Mouse (Mus musculus) mouse trophoblast stem cell (cell line): Measurements from ENCODE around the gene Castor1.
"Not testable (repeated sequence)": the region's sequence is repeated elsewhere in the genome, so short reads cannot be mapped to it uniquely, and the experiment has no call there.

Experiments
- in situ Hi-C, 2 experiments: fragments of 300-500 bp; cut with MseI, MboI; formaldehyde crosslinking; loops; 2 replicates in 1 of 2; 3 replicates in 1 of 2; pipeline ENCODE4 v1.15.1; 2025

Gene Castor1

GRCm38 (mm10) chr11:4217914-4218629 is at the start of gene Castor1:
Castor1 (plus strand) TSS chr11:4218225.
- in situ Hi-C loops, result loop anchor here in 1 of 2 experiments (5.0 kb wide), 1 partner anchor 86 kb away; no protein-coding TSS in a partner anchor

DNA sequence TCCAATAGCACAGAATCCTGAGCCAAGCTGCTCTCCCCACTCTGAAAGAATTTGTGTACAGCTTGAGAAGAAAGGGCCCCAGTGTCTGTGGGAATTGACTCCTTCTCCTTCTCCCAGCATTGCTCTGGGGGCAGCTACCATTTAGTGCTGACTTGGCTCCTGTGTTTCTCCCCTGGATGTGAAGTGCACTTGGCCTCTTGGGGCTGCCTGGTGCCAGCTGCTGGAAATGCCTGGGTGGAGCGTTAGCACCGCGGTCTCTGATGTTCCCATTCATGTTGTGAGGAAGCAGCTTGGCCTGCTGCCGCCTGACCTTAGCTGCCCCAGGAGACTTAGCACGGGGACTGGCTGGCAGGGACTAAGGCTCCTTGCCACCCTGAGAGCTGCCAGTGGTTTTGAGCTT is 43.4 kb upstream of the Castor1 start:
- in situ Hi-C loops, result no loop called here

DNA sequence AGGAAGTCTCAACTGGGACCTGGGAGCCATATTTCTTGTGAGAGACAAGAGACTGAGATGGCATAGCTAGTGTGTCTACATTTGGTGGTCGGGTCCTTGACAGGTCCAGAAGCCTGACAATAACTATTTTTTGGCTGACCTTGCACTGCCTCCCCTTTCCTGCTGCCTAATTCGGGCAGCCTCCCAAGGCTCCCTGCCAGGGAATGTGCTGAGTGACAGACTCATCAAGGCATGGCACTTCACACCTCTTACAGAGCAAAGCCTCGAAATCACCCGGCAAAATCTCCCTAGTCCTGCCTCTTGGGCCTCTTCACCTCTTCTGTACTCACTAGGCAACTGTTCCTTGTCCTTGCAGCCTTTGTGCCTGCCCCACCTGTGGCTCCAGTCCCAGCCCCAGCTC is 40.3 kb upstream of the Castor1 start:
- in situ Hi-C loops, result no loop called here

GRCm38 (mm10) chr11:4182061-4182460 is 36.0 kb upstream of the Castor1 start:
- in situ Hi-C loops, result no loop called here

DNA sequence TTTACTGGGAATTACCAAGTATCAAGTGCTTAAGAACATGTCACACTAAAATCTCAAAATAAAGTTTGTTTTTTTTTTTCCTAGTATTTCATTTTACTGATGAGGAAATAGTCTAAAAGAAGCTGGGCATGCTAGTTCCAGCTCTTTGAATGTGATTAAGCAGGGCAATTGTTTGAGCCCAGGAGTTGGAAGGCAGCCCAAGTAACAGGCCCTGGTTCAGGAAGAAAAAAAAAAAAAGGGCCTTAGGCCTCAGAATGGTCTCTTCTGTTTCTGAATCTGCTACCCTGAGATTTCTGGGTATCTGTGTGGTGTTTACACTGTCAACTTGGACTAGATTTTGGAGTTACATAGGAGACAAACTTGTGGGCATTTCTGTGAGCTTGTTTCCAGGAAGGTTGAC is 34.5 kb upstream of the Castor1 start:
- in situ Hi-C loops, result no loop called here

DNA sequence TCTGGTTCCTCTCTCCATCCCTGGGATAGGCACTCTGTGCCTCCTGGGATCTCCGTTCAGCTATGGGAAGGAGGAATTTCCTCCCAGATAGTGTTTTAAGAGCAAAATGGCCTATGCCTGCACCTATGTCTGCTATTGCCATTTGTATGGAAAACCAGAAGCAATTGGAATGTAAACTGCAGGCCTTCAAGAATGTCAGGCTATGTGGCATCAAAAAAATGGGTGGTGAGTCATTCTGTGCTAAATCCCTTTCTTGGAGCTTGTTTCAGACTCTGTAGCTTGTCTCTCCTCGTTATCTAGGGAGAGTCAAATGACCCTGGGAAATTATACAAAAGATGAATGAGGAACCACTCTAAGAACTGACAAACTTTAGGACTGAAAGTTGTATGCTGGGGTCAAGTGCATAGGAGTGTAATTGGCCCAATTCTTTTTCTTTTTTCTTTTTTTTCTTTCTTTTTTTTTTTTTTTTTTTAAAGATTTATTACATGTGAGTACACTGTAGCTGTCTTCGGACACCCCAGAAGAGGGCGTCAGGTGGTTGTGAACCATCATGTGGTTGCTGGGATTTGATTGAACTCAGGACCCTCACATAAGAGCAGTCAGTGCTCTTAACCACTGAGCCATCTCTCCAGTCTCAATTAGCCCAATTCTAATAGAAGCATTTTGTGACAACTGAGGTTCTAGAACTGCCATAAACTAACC is 33.6 kb upstream of the Castor1 start:
- in situ Hi-C loops, result no loop called here

DNA sequence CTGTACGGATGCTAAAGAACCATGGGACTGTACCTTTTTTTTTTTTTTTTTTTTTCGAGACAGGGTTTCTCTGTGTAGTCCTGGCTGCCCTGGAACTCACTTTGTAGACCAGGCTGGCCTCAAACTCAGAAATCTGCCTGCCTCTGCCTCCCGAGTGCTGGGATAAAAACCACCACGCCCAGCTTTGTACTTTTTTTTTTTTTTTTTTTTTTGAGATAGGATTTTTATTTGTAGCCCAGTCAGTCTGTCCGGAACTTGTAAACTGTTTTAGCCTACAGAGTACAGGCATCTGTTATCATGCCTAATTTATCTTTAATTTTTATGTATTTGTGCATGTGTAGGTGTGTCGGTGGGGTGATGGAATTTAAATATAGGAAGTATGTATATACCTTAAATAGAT is 32.5 kb upstream of the Castor1 start:
- in situ Hi-C loops, result not testable (repeated sequence)

- in situ Hi-C loops, result no loop called here
These were observed 31.3 kb upstream of the Castor1 start, which contains the start of gene Tbc1d10a for GRCm38 (mm10) chr11:4186486-4187317. Tbc1d10a (plus strand) TSS chr11:4186789.

DNA sequence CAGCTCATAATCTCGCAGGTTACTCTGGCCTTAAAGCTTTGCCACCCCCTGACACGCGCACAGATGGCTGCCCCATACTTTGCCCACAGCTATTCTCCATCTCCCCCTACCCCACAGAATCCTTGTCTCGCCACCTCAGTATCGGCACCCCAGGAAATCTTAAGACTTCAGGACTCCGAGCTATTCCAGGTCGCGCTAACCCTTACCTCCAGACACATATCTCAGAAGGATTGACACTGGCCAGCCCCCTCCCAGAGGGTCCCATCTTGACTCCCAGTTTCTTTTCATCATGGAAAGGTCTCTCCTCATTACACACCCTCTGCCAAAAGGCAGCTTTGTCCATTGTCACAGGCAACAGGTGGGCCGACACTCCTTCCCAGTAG is 30.7 kb upstream of the Castor1 start:
- in situ Hi-C loops, result no loop called here

DNA sequence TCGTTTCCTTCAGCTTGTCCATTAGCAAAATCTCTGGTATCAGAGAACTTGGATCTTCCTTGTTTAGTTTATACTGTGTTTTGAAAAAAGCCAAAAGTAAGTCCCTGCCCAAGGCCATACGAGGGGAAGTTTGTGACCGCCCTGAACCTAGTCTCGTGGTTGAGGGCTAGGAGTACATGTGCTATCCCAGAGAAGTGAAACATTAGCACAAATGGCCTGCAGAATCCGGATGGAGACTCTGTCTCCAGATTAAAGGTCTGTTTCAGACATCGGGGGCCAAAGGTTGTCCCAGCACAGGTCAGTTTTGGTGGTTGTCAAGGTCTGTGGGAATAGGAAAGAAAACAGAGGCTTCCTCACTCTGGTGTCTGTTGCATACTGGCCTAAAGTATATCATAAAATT is 28.8 kb upstream of the Castor1 start:
- in situ Hi-C loops, result no loop called here

GRCm38 (mm10) chr11:4190677-4191076 is 27.3 kb upstream of the Castor1 start:
- in situ Hi-C loops, result no loop called here

DNA sequence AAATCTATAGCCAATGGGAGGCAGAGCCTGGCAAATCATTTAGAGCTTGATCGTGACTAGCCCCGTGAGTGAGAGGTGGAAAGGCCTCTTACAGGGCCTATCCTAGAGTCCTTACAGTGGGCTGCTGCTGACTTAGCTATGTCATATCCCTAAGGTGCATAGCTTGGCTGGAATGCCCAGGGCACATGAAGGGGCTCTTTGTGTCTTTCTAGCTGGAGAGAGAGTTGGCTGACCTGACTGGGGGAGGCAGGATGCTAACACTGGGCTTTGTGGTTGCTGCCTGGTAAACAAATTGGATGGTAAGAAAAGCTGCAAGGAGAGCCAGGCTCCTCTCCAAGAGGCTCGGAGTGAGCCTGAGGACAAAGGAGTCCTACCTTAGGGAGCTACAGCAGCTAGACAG is 25.3 kb upstream of the Castor1 start:
- in situ Hi-C loops, result no loop called here

- in situ Hi-C loops, result no loop called here
These were observed 24.6 kb upstream of the Castor1 start for GRCm38 (mm10) chr11:4193420-4193819.

DNA sequence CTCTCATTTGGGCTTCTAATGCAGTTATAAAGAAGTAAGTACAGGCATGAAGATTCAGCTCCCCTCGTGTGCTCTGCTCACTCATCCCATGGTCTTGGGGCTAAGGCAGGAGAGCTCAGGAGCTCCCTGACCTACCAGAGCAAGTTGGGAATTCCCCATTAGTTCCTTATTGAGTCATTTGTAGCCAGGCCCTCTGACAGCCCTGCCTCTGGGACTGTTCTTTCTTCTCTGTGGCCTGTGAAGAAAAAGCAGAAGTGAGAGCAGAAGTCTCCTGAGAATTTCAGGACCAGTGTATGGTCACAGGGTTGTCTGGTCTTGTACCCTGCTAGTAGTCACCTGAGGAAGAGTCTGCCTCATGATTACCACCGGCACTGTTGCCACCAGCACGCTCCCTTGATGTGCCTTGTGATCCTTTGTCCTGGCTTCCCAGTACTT is 22.4 kb upstream of the Castor1 start:
- in situ Hi-C loops, result no loop called here

DNA sequence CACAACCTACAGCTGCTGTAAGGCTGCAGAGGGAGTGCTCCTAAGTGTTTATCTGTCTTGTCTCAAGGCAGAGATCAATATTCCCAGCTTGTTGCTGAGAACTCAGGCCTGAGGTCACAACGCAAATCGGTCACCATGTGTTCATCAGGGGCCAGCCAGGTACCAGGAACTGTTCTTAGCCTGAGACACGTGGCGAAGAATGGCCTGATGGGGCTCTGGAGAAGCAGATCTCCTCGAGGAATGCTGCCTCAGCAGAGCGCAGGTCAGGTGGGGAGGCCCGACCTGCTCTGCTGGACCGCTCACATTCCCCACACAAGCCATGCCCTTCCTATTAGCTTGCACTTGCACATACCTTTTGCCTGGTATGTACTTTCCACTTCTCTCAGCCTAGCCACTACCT is 21.4 kb upstream of the Castor1 start:
- in situ Hi-C loops, result no loop called here

DNA sequence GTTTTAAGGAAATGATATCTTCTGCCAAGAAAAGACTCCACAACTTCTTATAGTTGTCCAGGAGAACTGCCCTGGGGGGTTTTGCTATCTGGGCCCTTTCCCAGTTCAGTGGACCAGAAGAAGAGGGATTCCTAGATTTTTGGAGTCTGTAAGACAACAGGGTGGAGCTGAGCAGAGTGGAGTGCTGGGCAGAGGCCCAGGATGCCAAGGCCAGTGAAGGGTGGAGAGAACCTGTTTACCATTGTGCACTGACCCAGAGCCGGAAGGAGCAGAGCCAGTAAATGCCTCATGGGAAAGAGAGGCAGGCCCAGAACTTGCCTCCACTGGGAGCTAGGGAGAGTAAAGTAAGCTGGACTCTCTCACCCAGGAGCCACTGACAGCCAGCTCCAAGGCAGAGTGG is 20.3 kb upstream of the Castor1 start:
- in situ Hi-C loops, result no loop called here

DNA sequence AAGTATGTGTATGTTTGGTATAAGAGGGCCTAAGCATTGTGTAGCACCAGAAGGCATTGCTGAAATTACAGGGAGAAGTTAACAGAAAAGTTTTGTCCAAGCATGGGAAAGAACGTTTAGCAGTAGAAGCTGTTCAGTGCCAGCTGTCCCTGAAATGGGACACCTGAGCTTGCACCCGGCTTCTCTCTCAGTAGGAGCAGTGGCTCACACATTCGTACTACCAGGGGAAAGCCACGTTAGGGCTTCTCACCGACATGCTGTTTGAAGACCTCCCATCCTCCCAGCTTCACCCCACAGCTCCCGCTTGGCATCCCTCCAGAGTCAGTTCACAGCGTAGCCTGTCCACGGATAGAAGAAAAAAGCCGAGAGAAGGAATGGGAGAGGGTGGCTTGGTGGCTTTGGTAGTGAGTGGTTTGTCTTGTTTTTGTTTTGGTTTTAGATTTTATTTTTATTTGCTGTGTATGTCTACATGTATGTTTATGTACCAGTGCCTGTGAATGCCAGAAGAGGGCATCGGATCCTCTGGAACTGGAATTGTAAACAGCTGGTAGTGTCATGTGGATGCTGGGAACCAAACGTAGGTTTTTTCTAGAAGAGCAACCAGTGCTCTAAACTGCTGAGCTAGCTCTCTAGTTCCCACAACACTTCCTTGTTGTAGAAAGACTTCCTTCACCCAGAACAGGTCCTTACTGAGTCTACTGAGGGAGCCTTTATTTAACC is 15.9 kb upstream of the Castor1 start:
- in situ Hi-C loops, result no loop called here

DNA sequence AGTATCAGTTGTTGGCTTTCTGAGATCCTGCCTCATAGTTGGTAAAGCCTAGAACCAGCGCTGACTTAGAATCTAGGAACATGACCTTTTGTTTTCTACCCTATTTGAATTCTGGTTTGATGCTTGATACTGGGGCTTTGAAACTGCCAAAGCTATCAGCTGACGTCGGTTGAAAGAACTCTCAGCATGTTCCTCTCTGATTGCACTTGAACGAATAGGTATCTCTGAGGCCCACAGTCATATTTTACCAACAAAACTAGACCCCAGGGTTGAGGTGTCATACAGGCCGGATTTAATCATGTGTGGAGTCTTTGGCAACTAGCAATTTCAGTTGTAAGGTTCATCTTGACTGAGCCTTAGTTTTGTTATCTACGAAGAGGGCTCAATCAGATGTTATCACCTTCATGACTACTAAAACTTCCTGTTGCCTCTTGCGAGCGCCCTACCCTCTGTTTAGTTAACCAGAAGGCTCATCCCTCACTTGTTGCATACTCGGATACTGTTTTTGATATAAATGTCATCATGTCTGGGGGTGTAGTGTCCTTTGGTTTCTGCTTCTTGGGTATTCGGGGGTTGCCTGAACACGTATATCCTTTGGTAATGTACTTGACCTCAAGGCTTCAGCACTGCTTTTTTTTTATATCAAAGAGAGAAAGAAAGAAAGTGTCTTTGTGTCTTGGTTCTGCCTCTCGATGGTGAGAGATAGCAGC is 14.9 kb upstream of the Castor1 start:
- in situ Hi-C loops, result no loop called here

- in situ Hi-C loops, result no loop called here
These were observed 14.3 kb upstream of the Castor1 start for GRCm38 (mm10) chr11:4203705-4204074.

GRCm38 (mm10) chr11:4205097-4205655 is 12.8 kb upstream of the Castor1 start:
- in situ Hi-C loops, result no loop called here

DNA sequence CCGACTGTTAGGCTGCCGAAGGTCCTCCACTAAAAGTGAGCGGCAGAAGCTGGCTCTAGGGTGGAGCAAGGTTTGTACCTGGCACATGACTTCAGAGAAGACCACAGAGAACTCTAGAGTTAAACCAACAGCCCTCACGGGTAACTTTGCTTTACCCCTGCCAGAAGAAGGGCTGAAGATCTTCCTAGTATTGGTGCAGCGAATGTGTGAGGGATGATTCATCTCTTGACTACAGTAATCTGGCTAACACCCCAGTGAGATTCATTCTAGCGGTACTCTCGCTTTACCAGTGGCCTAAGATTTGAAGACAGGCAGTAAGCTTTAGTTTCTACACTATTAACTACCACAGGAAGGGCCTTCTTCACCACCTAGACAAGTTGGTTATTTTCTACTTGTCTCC is 12.1 kb upstream of the Castor1 start:
- in situ Hi-C loops, result no loop called here
